Mouse (Mus musculus) lung, adult 2 months (tissue): ENCODE measurements around the gene 2300002M23Rik.

Experiments used
- CTCF ChIP-seq: fragments of 200-500 bp; IDR thresholded peaks from 2 replicates; pipeline ENCODE4 v1.5.1; 2011; ENCODE audit warnings: mild to moderate bottlenecking, low read length, control low read depth; ENCODE audit not compliant: insufficient read depth
- POLR2A ChIP-seq: fragments of 200-500 bp; IDR thresholded peaks from 2 replicates; pipeline ENCODE4 v1.6.1; 2011; ENCODE audit warnings: low read depth, mild to moderate bottlenecking, control low read depth, low read length, borderline replicate concordance; ENCODE audit errors: extremely low read depth

DNA sequence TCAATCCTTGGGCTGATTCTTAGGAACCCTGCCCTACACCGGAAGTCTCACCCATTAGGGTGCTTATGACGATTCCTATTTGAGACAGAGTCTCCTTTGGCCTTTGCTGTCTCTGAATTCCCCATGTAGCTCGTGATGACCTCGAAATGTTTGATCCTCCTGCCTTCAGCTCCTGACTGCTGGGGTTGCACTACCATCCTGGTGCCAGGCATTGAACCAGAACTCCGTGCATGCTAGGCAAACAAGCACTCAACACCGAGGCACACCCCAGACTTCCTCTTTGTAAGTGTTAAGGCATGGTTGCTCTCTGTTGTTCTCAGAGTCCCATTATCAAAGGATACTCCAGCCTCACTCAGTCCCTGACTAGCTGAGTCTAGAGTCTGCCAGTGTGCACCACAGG, 23.2 kb upstream of the 2300002M23Rik start:
- TF ChIP-seq CTCF (no peak), POLR2A (no peak)
